Mouse (Mus musculus) small intestine, adult 2 months (tissue): Measurements from ENCODE around the gene Pds5b.

Source experiments
- CTCF ChIP-seq: fragments of 200-500 bp; IDR thresholded peaks from 2 replicates; pipeline ENCODE4 v1.5.1; 2012; ENCODE audit warnings: low read depth, mild to moderate bottlenecking, control low read depth, inconsistent platforms, low read length, moderate library complexity, mixed read lengths; ENCODE audit not compliant: insufficient replicate concordance, insufficient read length; ENCODE audit errors: extremely low read depth
- POLR2A ChIP-seq: fragments of 200-500 bp; IDR thresholded peaks from 2 replicates; pipeline ENCODE4 v1.6.1; 2012; ENCODE audit warnings: low read depth, mild to moderate bottlenecking, control low read depth, inconsistent platforms, low read length, moderate library complexity

GRCm38 (mm10) chr5:150859642-150860194, 186.2 kb downstream of the Pds5b start:
- TF ChIP-seq CTCF = no peak
- no peak for TF ChIP-seq POLR2A
